Mouse (Mus musculus): ENCODE data around the gene Ryr3. TPM values are rescaled to one million over a fixed set of nuclear protein-coding genes. Genes with fewer than 3 reads are reported as not detected.

The Ryr3 gene
- polyA plus RNA-seq, 1 experiment = 0.61 TPM

DNA sequence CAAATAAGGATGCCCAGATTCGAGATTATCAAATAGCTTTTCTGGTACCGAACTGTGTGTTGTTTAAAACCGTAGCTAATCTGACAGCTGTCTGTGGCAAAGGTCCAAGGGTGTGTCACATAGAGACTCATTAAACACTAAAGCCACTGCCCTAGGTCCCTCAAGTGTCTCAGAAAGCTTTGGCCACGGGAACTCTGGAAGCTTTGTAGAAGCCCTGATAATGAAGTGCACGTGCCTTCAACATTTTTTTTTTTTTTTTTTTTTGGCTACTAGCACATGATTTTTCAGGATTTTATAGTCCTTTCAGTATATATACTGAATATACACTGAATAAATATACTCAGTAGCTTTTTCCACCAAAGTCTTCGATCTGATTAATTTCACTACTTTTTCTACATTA is 489.1 kb downstream of the Ryr3 start:
- peak; percentile 19 for DNase-seq (ENCODE audit: low read depth, low spot score)
- 22% methylated on average over 6 of the region's 6 CpGs for WGBS

- DNase-seq (ENCODE audit: low read depth, low spot score) = no peak
- WGBS = 77% methylated on average over 1 of the region's 1 CpGs
These were observed 495.7 kb downstream of the Ryr3 start for GRCm38 (mm10) chr2:112721217-112721616.

- whole genome bisulfite sequencing = 66% methylated on average over 3 of the region's 3 CpGs
- DNase-seq (ENCODE audit: low read depth, low spot score) = no peak
These were observed 496.2 kb downstream of the Ryr3 start for GRCm38 (mm10) chr2:112720715-112721114.

DNA sequence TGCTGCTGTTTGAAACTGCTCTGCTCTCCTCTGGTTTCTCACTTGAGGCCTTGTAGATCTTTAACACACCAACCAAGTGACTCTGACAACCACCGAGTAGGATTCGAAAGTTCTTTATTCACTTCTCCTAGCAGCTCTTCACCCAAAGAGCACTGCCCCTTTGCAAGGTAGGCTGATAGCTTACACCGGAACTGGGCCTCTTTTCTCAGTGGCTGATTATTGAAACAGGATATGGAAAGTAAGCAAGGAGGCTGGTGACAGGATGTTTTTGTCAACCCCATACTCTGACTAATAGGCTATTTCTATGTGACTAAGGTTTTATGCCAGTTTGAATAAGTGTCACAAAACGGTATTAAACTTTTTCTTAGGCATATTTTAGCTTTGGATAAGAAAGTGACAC is 502.2 kb downstream of the Ryr3 start:
- DNase-seq (ENCODE audit: low read depth, low spot score) = no peak
- WGBS = 68% methylated on average over 4 of the region's 4 CpGs

DNA sequence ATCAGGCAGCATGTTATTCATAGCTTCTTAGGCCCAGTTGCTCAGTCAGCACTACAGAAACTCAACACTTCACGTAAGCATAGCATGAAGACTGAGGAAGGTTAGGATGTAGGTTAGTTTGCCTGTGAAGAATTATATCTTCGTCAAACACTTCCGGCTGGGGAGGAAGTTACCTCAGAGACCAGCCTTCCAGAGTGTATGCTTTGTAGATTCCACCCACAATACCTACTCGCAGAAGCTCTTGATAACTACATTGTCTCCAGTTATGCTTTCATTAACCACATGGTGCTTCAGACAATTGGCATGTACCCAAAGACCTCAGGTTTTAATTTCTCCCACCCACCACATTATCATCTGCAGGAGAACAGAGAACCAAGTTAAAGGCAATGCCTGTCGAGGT is 535.1 kb downstream of the Ryr3 start:
- WGBS = 78% methylated on average over 5 of the region's 5 CpGs
- DNase-seq (ENCODE audit: low read depth, low spot score) = no peak

DNA sequence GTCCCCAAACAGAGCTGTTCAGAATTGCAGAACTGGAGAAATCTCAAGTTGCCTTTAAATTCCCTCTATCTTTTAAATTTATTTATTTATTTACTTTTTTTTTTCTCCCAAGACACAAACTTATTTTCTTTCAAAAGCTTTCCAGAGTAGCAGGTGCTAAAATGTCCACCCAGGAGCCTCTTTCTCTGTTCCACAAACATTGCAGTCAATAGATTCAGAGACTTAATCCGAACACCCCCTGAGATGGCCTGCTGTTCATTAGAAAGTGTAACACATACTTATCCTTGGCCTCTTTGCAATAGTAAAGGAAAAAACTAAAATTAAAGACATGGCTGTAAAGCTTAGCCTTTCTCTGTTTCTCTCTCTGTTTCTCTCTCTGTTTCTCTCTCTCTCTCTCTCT is 539.6 kb downstream of the Ryr3 start:
- no peak for DNase-seq (ENCODE audit: low read depth, low spot score)
- WGBS = 81% methylated on average over 1 of the region's 1 CpGs

DNA sequence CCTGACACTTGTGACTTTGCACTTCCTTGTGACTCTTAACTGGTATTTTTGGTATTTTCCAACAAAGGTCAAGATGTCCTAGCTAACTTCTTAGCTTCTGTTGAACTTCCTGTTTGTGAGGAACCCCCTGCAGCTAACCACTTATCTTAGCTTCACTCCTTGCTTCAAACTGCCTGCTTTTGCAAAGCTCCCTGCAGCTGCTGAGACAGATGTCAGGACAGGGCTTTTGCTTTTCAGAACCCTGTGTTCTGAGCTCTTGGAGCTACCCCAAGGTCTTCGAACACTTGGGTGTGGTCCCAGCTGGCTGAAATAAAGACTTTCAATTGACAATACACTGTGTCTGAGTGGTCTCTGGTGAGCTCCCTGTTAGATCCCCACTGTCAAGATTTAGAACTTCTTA is 540.2 kb downstream of the Ryr3 start:
- 21% methylated on average over 1 of the region's 1 CpGs for WGBS
- DNase-seq (ENCODE audit: low read depth, low spot score) = no peak

DNA sequence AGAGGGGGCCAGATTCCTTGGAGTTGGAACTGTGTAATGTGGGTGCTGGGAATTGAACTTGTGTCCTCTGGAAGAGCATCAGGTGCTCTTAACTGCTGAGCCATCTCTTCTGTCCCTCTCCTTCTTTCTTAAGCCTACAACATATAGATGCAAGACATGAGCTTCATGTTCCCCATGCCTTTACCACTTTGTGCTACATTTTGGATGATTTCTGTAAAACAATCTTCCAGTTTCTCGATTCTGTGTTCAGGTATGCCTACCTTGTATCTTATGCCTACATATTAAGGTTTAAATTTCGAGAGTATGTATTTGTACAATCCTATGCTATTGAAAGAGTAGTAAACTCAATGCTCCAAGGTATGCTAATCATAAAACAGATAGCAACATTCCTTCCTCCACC is 540.7 kb downstream of the Ryr3 start:
- 57% methylated on average over 2 of the region's 2 CpGs for WGBS
- DNase-seq (ENCODE audit: low read depth, low spot score) = no peak

- DNase-seq (ENCODE audit: low read depth, low spot score) = no peak
- 68% methylated on average over 3 of the region's 3 CpGs for WGBS
These were observed 547.4 kb downstream of the Ryr3 start for GRCm38 (mm10) chr2:112669461-112669860.

- WGBS = 38% methylated on average over 5 of the region's 5 CpGs
- DNase-seq (ENCODE audit: low read depth, low spot score) = no peak
These were observed 560.8 kb downstream of the Ryr3 start for GRCm38 (mm10) chr2:112656131-112656530.

GRCm38 (mm10) chr2:112653836-112654235 is 563.1 kb downstream of the Ryr3 start:
- no peak for DNase-seq (ENCODE audit: low read depth, low spot score)
- WGBS = 64% methylated on average over 3 of the region's 3 CpGs

DNA sequence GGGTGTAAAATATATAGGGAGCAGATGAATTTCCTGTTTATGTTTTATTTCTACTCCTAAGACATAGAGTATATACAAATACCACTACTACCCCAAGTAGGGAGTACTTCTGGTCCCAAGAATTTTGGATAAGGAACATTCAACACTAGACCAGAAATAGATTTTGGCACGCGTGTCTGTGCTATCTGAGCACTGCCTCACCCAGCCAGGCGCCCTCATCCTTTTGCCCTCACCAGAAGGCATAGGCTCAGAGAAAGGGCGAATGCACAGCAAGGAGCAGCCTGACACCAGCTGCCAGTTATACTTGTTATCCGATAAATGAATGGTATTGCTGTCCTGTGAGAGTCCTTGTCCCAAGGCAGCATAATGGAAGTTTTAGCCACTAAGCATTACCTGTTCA is 579.7 kb downstream of the Ryr3 start:
- no peak for DNase-seq (ENCODE audit: low read depth, low spot score)
- whole genome bisulfite sequencing = 90% methylated on average over 5 of the region's 5 CpGs

DNA sequence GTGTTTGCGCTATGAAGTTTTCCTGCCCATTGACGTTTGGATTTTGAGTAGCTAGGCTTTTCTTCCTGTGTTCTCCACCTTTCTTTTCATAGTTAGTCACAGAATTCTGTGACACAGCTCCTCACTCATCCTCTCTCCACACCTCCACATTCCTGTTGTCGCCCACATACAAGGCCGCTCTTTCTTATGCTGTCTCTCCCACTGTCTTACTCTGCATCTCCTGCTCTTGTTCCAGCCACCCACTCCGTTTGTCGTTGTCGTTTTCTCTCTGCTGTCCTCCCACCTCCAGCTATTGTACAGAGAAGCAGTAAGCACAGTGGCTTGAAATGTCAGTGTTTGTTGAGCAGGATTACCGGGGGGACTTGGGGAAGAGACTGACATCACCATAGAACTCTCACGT is 584.4 kb downstream of the Ryr3 start:
- no peak for DNase-seq (ENCODE audit: low read depth, low spot score)
- 92% methylated on average over 9 of the region's 9 CpGs for WGBS

DNA sequence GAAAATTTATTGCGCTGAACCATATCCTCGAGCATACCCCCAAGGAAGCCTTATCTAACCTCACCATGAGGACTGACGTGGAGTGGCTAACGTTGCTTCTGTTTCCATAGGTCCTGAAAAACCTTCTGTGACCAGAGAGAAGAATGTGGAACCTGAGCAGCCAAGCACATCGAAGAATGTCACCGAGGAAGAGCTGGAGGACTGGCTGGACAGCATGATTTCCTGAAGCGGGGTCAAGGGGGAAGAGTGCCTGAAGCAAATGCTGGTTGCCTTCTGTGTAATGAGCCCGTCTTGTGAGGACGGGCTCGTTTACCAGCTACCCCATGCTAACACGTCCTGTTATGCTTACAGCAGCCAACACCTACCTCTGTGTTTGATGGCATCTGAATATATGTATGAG is 586.2 kb downstream of the Ryr3 start:
- 84% methylated on average over 11 of the region's 11 CpGs for WGBS
- DNase-seq (ENCODE audit: low read depth, low spot score) = no peak

- WGBS = 40% methylated on average over 3 of the region's 3 CpGs
These were observed 591.7 kb downstream of the Ryr3 start for GRCm38 (mm10) chr2:112625156-112625555.

DNA sequence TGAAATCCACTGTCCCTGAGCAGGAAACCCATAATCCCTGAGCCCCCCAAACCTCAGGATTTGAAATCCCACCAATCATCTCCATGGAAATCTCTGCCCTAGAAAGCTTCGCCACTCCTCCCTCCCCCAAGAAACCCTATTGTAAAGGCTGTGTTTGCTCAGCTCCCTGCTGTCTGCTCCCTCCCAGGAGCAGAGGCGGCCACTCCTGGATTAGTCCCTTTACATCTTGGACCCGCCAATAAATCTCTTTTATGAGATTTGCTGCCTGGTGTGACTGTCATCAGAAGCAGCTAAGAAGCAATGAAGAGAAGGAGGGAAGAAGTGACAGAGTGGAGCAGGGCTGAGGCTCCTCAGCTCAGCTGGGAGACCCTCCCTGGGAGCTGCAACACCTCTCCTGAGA is 599.7 kb downstream of the Ryr3 start:
- no peak for DNase-seq (ENCODE audit: low read depth, low spot score)
- 23% methylated on average over 3 of the region's 3 CpGs for whole genome bisulfite sequencing

More at GRCm38 (mm10) chr2:112625156-112625555, 591.7 kb downstream of the Ryr3 start:
- no peak for DNase-seq (ENCODE audit: low read depth, low spot score)

- no peak for DNase-seq (ENCODE audit: low read depth, low spot score)
- 86% methylated on average over 7 of the region's 7 CpGs for WGBS
These were observed 602.5 kb downstream of the Ryr3 start for GRCm38 (mm10) chr2:112614375-112614774.

DNA sequence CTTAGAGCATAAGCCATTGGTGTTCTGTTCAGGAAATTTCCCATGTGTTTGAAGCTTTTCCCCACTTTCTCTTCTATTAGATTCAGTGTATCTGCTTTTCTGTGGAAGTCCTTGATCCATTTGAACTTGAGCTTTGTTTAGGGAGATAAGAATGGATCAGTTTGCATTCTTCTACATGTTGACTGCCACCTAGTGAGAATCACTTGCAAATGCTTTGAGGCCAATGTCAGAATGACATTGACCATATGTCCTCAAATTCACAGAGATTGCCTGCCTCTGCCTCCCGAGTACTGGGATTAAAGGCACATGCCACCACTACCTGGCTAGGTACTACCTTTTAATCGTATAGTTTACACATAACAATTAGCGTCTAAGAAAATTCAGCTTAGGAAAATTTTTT is 604.3 kb downstream of the Ryr3 start:
- no peak for DNase-seq (ENCODE audit: low read depth, low spot score)

DNA sequence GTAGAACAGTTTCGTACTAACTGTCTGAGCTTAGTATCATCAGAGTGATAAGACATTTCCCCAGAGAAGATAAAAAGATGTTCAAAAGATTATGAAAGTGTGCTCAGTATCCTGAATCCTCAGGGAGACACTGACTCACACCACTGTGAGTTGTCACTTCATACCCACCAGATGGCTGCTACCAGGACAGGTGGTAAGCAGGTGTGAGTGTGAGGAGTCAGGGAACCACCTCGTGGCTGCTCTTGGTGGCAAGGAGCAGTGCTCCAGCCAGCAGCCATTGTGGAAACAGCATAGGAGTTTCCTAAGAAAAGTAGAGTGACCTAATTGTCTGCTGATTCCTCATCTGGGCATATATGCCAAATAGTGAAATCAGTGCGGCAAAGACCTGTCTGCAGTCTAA is 610.4 kb downstream of the Ryr3 start:
- 80% methylated on average over 3 of the region's 3 CpGs for WGBS

More for the DNA sequence above, 604.3 kb downstream of the Ryr3 start:
- WGBS = 81% methylated on average over 3 of the region's 3 CpGs

GRCm38 (mm10) chr2:112602487-112602886 is 614.4 kb downstream of the Ryr3 start:
- 48% methylated on average over 8 of the region's 8 CpGs for WGBS
- DNase-seq (ENCODE audit: low read depth, low spot score) = no peak

More for the DNA sequence above, 610.4 kb downstream of the Ryr3 start:
- DNase-seq (ENCODE audit: low read depth, low spot score) = no peak

- WGBS = 81% methylated on average over 10 of the region's 10 CpGs
- no peak for DNase-seq (ENCODE audit: low read depth, low spot score)
These were observed 616.7 kb downstream of the Ryr3 start for GRCm38 (mm10) chr2:112600222-112600621.

- no peak for DNase-seq (ENCODE audit: low read depth, low spot score)
- 53% methylated on average over 1 of the region's 1 CpGs for WGBS
These were observed 619.8 kb downstream of the Ryr3 start for GRCm38 (mm10) chr2:112597064-112597463.
